Mouse (Mus musculus): ENCODE measurements around the gene Gm5426.
A peak's percentile ranks its signal among the peaks of the same experiment; 100 is the strongest.
"Not testable (repeated sequence)": the region's sequence is repeated elsewhere in the genome, so short reads cannot be mapped to it uniquely, and the experiment has no call there.

Gene Gm5426

GRCm38 (mm10) chr10:96136451-96136850, at the start of gene Gm5426:
Gm5426 (plus strand) TSS chr10:96136603.
- DNase-seq (ENCODE audit: low read depth, low spot score): not testable (repeated sequence)

GRCm38 (mm10) chr10:96089744-96090143, 46.7 kb upstream of the Gm5426 start:
- DNase-seq (ENCODE audit: low read depth, low spot score): no peak

DNA sequence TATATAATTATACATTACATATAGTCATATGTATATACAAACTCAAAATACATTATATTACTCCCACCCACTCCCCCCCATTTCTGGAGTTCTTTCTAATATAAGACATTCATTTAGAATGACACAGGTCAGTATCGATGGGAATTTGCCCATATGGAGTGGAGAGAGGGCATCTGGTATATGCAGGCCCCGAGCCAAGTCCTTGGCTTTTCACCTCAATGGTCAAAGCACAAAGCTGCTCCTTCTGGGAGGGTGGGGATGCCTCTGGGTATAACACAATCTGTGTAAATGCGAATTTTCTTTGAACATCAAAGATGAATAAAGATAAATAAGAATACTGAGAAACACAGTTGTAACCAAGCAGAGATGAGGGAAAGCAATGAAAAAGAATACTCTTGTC, 46.0 kb upstream of the Gm5426 start:
- DNase-seq (ENCODE audit: low read depth, low spot score): no peak

- no peak for DNase-seq (ENCODE audit: low read depth, low spot score)
Measured at GRCm38 (mm10) chr10:96093890-96094531, 42.4 kb upstream of the Gm5426 start.

DNA sequence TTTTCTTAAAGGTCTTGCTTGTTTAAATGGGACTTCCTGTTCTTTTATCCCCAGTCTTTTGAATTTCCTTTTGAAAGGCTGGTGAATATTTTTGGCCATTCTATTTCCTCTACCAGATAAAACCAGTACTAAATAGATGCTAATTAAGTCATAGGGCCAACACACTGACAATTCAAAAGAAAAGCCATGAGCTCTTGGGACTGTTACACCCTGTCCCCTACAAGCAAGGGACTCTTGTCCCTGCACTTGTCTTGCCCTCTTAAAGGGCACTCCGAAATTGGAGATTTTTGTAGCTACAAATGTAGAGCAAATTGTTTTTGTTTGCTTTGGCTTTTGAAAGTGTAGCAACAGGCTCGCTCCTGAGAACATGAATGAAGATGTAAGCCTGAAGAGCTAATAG, 41.8 kb upstream of the Gm5426 start:
- no peak for DNase-seq (ENCODE audit: low read depth, low spot score)

DNA sequence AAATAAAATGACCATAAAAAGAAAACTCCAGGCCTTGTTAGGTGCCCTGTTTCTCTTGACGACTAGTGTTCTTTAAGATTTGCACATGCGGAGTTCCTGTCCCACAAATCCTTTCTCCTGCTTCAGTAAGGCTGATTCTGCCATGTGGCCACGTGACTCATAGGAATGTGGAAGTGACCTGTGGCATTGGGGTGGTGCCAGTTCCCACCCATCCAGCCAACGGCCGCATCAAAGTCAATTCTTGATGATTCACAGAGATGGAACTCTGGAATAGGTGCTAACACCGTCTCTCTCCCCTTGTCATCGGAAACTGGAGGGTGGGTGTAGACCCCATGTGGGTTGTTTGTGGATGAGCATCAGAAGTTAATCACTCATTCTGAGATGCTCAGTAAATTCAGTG, 39.7 kb upstream of the Gm5426 start:
- no peak for DNase-seq (ENCODE audit: low read depth, low spot score)

DNA sequence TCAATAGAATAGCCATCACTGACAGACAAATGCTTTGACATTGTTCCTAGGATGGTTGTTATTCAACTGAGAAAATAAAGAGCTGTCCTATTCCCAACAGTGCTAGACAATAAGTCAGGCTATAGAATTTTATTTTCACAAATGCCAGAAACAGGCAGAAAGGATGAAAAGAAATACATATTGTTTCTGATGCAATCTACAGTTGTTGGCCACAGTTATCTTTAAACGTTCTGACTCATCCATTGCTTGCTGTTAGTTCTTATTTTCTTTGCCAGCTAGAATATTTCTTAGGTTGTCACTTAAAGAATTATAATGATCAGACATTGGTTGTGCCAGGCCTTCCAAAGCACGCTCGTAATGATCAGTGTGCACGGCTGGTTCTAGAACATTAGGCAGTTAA, 35.4 kb upstream of the Gm5426 start:
- no peak for DNase-seq (ENCODE audit: low read depth, low spot score)

GRCm38 (mm10) chr10:96104158-96104557, 32.2 kb upstream of the Gm5426 start:
- no peak for DNase-seq (ENCODE audit: low read depth, low spot score)

GRCm38 (mm10) chr10:96104624-96105023, 31.8 kb upstream of the Gm5426 start:
- DNase-seq (ENCODE audit: low read depth, low spot score): no peak

DNA sequence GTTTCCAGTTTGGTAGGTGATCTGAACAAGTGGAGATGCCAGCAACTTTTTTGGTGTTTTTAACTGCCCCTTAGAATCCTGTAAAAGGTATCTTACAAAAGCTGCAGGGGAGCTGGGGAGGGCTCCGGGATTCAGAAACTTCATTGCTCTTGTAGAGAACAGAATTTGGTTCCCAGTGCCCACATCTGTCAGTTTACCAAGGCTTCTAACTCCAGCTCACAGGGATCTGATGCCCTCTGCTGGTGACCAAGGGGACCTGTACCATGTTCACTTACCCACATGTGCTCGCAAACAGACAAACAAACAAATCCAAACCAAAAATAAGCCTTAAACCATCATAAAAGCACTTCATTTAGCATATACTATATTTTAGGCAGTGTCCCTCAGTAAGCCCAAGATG, 31.3 kb upstream of the Gm5426 start:
- no peak for DNase-seq (ENCODE audit: low read depth, low spot score)

DNA sequence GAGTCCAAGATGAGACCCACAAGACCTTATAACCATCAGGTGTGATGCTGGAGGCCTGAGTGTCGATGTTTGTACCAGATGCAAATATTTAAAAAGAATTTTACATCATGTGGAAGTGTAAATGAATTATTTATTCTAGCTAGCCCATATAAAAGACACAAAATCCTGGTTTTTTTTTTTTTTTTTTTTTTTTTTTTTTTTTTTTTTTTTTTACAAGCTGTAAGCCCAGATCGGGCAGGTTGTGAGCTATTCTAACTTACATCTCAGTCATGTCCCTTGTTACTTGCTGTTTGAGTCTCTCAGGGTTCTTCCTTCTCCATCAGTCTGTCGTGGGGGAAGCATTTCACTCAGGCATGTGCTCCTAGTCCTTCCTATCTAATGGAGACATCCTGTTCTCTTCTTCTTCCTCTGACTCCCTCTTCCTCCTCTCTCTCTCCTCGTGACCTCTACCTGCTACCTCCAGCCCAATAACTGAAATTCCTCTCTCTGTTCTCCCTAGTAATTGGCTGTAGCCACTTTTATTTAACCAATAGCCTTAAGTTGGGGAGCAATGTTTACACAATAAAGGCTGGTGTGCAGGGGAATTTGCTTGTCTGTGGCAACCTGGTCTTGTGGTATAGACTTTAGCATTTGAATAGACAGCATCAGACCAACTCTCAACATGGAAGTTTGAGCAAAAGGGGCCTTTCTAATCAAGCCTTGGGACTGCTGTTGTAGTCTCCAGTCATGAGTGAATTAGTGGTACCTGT, 29.3 kb upstream of the Gm5426 start:
- DNase-seq (ENCODE audit: low read depth, low spot score): no peak

GRCm38 (mm10) chr10:96107825-96108224, 28.6 kb upstream of the Gm5426 start:
- no peak for DNase-seq (ENCODE audit: low read depth, low spot score)

DNA sequence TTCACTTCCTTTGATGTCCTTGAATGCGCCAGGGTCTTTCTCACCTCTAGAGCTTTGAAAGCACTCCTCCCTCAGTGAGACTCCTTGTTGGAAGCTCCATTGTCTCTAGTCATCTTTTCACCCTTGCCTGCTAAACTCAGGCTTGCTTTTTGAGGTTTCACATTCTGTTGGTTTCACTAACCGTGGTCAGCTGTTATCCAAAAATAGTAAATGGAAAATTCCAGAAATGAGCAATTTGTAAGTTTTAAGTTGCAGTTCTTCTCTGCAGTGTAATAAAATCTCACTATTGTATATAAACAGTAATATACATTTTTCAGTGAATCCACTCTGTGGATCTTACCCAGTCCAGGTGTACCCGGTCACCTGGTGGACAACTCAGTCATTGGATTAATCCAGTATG, 21.1 kb upstream of the Gm5426 start:
- no peak for DNase-seq (ENCODE audit: low read depth, low spot score)

GRCm38 (mm10) chr10:96120821-96121220, 15.6 kb upstream of the Gm5426 start:
- no peak for DNase-seq (ENCODE audit: low read depth, low spot score)

- DNase-seq (ENCODE audit: low read depth, low spot score): no peak
Measured at GRCm38 (mm10) chr10:96121249-96122010, 15.0 kb upstream of the Gm5426 start.

DNA sequence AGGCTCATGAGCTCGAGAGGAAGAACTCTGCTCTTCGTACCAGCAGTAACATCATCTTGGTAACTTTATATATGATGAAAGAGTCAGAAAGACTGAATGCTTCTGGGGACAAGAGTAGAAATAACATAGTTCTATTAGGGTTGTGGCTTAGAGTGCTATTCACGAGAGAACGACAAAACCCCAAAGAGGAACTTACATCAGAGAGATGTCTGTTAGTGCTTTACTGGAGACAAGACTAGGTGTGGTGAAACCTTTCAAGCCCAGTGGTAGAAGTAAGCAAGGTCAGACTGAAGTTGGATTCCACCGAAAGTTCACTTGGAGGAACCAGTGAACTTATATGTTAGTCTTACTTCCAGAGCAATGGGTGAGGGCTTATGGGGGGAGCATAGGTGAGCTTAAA, 12.5 kb upstream of the Gm5426 start:
- no peak for DNase-seq (ENCODE audit: low read depth, low spot score)

DNA sequence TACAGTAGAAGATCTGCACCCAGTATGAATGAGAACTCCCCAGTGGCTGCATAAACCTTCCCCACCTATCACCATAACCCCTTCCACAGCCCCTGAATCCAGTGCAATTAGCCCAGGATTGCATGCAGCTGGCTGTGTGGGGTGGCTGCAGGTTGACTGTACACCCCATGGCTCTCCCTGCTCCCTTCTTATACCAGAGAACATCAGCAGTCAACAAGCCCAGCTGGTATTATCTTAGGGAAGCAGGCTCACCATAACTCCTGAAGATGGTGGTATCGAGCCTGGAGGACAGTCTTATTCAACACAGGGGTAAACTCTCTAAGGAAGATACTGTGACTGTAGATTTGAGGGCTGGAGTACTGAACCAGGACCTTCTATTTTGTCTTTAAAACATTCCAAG, 12.1 kb upstream of the Gm5426 start:
- DNase-seq (ENCODE audit: low read depth, low spot score): no peak

GRCm38 (mm10) chr10:96125771-96126454, 10.5 kb upstream of the Gm5426 start:
- DNase-seq (ENCODE audit: low read depth, low spot score): no peak

GRCm38 (mm10) chr10:96129213-96129612, 7.2 kb upstream of the Gm5426 start:
- DNase-seq (ENCODE audit: low read depth, low spot score): no peak

GRCm38 (mm10) chr10:96130406-96130805, 6.0 kb upstream of the Gm5426 start:
- no peak for DNase-seq (ENCODE audit: low read depth, low spot score)

- DNase-seq (ENCODE audit: low read depth, low spot score): no peak
Measured at GRCm38 (mm10) chr10:96131112-96131511, 5.3 kb upstream of the Gm5426 start.

DNA sequence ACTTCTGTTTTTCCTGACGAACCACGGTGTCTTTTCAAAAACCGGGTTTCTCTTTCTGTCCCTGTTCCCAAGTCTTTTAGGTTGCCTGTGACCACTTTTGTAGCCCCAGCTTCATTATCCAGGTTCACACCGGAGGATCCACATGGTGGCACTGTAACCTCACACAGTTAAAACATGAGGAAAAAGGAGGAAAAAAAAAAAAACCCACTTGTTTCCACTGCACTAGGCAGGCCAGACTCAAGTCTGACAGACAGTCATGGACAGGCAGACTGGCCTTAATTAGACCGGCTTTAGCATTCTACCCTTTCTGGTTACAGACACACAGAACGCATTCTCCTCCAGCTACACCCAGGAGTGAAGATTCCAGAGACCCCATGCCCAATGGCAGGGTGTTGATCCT, 4.2 kb upstream of the Gm5426 start:
- DNase-seq (ENCODE audit: low read depth, low spot score): peak; percentile 49

Data from embryo, embryonic 11.5 days (tissue).